Mouse (Mus musculus) frontal cortex, postnatal 25 days (tissue): ENCODE measurements at regions not wholly inside any gene's neighbourhood (a gene's known extent, or its start where the extent isn't known, plus 50 kb on each side); places are given as distances from the start of the nearest gene placed in this dataset.
A peak's percentile ranks its signal among the peaks of the same experiment; 100 is the strongest.

Experiments
- DNase-seq, 2 experiments: peaks; one replicate each; pipeline ENCODE4 v3.0.0; 2022; ENCODE audit warnings: low spot score in 2 of 2

DNA sequence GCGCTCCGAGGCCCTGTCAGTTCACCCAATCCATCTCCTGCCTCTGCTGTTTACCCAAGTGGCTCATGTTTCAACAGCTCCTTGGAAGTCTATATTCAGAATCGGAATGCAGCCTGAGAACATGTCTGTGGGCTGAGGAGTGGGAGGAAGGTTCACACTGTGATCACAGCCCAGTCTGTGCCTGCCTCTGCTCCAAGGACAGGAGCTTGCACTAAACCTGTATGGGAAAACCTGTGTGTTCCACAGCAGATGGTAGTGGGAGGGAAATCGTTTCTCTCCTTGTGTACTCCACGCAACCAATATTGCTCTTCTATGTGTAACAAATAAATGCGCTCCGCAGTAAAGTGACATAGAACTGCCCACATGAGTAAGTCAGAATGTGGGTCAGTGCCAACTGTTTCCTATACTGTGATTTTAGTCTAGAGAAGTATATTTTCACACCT is 514.0 kb upstream of the Epha7 start:
- peak; percentile 46 to 65 for DNase-seq

DNA sequence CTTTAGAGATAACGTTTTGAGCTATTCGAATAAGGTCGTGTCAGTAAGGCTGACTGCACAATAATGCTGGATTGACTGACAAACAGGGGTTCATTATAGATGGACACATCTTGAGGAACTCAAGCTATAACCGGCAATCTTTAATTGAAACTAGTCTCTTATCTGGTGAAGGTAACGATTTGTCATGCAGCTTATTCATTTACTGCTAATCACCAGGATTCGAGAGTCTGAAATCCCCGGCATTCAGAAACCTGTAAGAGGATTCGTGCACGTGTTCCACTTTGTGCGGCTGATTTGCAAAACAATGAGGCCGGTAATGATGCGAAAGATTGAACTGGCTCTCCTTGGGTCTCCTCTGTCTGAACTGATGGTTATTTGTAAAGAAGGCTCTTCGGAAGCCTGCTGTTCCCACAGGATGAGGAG is 512.9 kb upstream of the Epha7 start:
- no peak for DNase-seq

DNA sequence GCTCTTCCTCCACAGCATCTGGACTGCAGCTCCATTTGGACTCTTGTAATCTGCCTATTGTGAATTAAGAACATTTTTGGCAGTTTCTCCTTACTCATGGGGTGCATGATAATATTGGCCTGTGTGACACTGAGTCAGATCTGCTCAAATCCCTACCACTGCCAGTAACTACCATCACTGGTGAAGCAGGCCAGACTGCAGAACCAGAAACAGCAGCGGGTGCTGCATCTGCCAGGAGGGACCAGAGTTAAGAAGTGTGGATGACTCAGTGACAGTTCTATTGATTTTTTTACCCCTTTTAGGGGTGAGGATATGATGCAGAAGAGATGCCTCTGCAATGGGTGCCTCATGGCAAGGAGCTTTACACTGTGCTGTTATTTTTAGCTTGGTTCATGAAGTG is 511.2 kb upstream of the Epha7 start:
- peak in 1 of 2 experiments; percentile 12 for DNase-seq

DNA sequence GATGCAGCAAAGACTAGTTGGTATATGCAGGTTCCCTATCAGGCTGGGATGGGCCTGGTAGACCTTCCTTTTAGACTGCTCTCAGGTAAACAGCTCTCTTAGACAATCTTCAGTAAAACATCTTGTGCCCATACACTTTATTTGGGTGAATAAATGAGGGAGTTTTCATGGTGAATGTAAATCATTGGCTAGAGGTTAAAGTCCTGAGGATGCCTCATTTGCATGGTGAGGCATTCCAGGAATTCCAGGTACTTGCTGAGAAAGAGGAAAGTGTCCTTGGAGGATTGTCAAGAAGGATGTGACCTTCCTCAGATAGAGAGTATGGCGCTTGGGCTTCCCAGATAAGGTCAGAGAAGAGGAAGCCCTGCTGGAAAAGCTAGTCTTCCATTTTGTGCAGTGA is 481.9 kb upstream of the Epha7 start:
- DNase-seq, result no peak

DNA sequence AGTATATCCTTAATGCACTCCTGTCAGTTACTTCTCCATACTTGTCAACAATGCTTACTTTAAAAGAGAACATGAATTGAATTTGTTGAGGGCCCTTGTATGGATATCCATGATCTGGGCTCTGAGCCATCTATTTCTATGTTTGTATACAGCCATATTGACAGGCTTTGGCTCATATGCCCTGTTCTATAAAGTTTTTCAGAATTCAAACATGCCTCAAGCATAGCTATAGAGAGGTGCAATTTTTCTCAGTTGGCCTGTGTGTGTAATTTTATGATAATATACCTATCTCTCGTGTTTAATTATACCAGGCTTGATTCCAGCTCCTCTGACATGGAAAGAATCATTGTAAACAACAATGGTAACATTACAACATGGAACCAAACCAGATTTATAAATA is 448.4 kb upstream of the Epha7 start:
- DNase-seq, result no peak

DNA sequence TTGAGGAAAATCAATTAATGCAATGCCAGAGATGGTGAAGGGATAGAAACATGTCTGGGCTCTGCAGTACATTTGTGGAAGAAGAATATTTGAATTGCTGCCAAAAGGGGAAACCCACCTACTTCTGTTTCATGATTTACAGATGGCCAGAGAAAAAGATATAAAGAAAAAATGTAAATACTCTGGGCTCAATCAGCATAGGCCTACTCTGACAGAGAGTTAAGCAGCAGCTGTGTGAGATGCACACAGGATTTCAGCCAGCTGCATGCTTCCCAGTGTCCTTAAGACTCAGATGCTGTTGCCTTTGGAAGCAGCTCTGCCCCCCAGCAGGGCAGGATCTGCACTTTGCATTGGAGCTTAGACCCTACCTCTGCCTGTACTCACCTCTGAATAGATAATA is 435.8 kb upstream of the Epha7 start:
- DNase-seq, result no peak

DNA sequence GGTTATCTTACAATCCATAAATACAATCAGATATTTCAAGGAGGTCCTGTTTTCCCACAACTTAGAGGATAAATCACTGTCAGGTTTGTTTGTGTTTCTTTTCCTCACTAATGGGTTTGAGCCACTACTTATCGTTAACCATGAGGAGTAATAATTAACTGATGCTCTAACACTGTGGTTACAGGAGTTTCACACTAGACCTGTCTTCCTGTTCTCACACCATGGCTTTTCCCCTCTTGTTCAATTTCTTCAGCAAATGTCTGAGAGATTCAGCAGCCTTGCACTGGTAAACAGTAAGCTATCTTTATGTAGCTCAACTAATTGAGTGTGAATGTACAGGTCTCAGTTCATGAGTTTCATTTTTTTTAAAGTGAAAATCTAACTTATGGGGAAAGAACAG is 434.3 kb upstream of the Epha7 start:
- no peak for DNase-seq

DNA sequence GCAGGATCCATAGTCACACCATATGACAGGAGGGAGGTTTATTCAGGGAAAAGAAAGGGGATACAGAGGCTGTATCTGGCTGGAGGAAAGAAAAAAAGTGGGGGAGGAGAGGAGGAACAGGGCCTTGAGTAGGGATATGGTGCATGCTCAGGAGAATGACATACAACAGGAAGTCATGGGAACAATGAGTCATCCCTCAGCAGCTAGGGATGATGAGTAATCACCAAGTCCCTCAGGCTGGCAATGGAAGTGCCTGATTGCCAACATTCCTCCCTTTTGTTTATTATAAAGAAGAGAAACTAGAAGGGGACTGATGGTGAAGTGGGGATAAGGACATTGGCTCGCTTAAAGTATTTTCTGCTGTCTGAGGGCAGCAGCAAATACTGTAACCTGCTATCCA is 388.6 kb upstream of the Epha7 start:
- DNase-seq, result no peak

DNA sequence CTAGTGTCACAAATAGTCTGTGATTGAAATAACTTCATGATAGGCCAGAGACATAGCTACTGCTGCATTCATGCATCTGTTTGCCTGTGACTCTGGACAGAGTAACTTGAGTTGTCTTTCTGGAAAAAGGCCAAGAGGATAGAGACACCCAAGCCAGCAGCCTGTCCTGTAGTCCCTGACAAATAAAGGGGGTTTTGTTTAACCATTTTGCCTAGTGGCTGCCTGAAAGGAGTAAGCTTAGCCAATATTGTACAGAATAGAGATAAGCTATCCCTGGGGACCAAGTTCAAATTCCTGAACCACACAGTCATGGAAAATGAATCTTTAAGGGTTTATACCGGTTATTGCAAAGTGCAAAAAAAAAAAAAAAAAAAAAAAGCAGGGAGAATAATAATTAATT is 372.8 kb upstream of the Epha7 start:
- no peak for DNase-seq

DNA sequence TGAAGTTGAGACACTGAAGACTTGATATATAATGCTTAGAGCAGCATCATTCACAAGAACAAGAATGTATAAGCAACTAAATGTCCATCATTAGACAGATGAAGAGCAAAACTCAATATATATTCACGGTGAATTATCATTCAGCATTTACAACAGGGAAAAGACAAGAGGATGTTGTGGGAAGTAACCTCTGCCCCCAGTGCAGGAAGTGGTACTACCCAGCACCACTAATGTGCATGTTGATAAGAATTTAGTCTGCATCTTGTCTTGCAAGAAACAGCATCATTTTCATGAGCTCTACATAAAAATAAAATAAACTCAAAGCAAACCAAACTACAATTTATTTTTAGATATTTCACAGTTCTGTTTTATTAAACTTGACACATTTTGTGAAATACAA is 359.8 kb upstream of the Epha7 start:
- DNase-seq, result no peak

DNA sequence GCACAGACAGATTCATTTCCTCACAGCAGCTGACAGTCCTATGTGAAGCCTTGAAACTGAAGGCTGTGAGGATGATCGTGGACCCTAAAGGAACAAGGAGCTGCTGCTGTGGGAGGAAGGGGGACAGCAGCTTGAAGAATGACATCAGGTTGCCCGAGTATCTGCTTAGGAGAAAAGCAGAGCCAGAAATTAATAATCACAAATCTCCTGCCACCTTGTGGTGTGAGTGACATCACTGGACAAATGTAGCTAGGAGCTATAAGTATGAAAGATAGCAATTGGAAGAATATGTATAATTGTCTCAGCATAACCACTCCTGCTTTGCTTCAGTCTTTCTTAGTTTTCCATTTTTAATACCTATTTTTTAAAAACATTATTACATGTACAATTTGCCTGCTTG is 356.6 kb upstream of the Epha7 start:
- no peak for DNase-seq
